Mouse (Mus musculus) brain, embryonic 14.5 days (tissue): Measurements from ENCODE around the gene Foxp4.

ENCODE experiments used
- CTCF ChIP-seq: fragments of 200-500 bp; IDR thresholded peaks from 2 replicates; pipeline ENCODE4 v1.5.1; 2012; ENCODE audit warnings: inconsistent platforms, mild to moderate bottlenecking, moderate library complexity, borderline replicate concordance; ENCODE audit not compliant: insufficient read depth, insufficient read length; ENCODE audit errors: extremely low read depth
- POLR2A ChIP-seq: fragments of 200-500 bp; IDR thresholded peaks from 2 replicates; pipeline ENCODE4 v1.6.1; 2012; ENCODE audit warnings: mild to moderate bottlenecking, inconsistent platforms, borderline replicate concordance; ENCODE audit not compliant: poor library complexity, insufficient read depth, insufficient read length, severe bottlenecking; ENCODE audit errors: extremely low read depth

DNA sequence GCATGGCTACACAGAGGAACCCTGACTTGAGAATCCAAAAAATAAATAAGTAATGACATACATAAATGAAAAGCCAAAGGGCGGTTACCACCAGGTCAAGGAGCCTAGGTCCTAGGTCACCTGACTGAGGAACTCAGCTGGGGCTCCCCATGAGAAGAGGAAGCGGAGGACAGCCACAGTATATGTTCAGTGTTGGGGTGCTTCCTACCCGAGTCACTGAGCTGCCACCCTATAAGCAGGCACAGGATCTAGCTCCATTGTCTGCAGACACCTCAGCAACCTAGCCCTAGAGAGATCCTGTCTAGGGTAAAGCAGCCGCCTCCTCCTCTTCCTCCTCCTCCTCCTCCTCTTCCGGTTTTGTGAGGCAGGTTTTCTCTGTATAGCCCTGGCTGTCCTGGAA, 41.3 kb downstream of the Foxp4 start:
- no peak for TF ChIP-seq CTCF
- no peak for TF ChIP-seq POLR2A
